Mouse (Mus musculus) midbrain, embryonic 14.5 days (tissue): ENCODE measurements around the gene Actrt3. TPM values are rescaled to one million over a fixed set of nuclear protein-coding genes. Genes with fewer than 3 reads are reported as not detected.

Experiments
- ATAC-seq: fragments of 200-750 bp; cut with Nextera tagmentation; 2 replicates; pipeline ENCODE4 v1.8.0; 2017; ENCODE audit warnings: moderate number of reproducible peaks, moderate library complexity; ENCODE audit not compliant: low FRiP score, low TSS enrichment
- DNase-seq: peaks from one replicate; pipeline ENCODE4 v3.0.0-alpha.2; 2015
- H3K27ac ChIP-seq: fragments of 300-500 bp; sonication (generic); replicated peaks from 2 replicates; pipeline ENCODE4 v1.5.1; 2014; ENCODE audit warnings: mild to moderate bottlenecking, low read depth, low read length, moderate library complexity
- H3K27me3 ChIP-seq: fragments of 300-500 bp; sonication (generic); 2 replicates; pipeline ENCODE4 v1.6.1; 2014; ENCODE audit warnings: low read length, control low read depth, mixed read lengths; ENCODE audit not compliant: control insufficient read depth, insufficient read depth
- H3K36me3 ChIP-seq: fragments of 300-500 bp; sonication (generic); 2 replicates; pipeline ENCODE4 v1.6.1; 2014; ENCODE audit warnings: low read length, control low read depth; ENCODE audit not compliant: control insufficient read depth, insufficient read depth
- H3K4me1 ChIP-seq: fragments of 300-500 bp; sonication (generic); 2 replicates; pipeline ENCODE4 v1.6.1; 2014; ENCODE audit warnings: mild to moderate bottlenecking, antibody characterized with exemption, low read length, control low read depth; ENCODE audit not compliant: control insufficient read depth, insufficient read depth
- H3K4me2 ChIP-seq: fragments of 300-500 bp; sonication (generic); 2 replicates; pipeline ENCODE4 v1.6.1; 2014; ENCODE audit warnings: mild to moderate bottlenecking, low read length, moderate library complexity
- H3K4me3 ChIP-seq: fragments of 300-500 bp; sonication (generic); replicated peaks from 2 replicates; pipeline ENCODE4 v1.5.1; 2014; ENCODE audit warnings: low read depth, low read length
- H3K9ac ChIP-seq: fragments of 300-500 bp; sonication (generic); replicated peaks from 2 replicates; pipeline ENCODE4 v1.6.1; 2014; ENCODE audit warnings: mild to moderate bottlenecking, low read length, moderate library complexity
- H3K9me3 ChIP-seq: fragments of 300-500 bp; sonication (generic); 2 replicates; pipeline ENCODE4 v1.6.1; 2016; ENCODE audit warnings: low read length, control low read depth, mixed read lengths; ENCODE audit not compliant: control insufficient read depth
- WGBS: fragments of 180-500 bp; shearing (Covaris S2); extraction: QIAGEN DNeasy Blood & Tissue Kit; methylation state at CpG from one replicate; pipeline ENCODE4 v1.1.7; 2014; 5-methylcytosine and 5-hydroxymethylcytosine counted together
- polyA plus RNA-seq: library from polyadenylated mRNA; unstranded; fragments of >200 nt; fragmentation: Nextera tagmentation; extraction: Ambion mirVana; gene quantifications from 2 replicates; pipeline ENCODE4 v1.2.1, GENCODE M21; 2014

Actrt3 gene
- polyA plus RNA-seq, 1 experiment from 2014 or later: 0.38 TPM

DNA sequence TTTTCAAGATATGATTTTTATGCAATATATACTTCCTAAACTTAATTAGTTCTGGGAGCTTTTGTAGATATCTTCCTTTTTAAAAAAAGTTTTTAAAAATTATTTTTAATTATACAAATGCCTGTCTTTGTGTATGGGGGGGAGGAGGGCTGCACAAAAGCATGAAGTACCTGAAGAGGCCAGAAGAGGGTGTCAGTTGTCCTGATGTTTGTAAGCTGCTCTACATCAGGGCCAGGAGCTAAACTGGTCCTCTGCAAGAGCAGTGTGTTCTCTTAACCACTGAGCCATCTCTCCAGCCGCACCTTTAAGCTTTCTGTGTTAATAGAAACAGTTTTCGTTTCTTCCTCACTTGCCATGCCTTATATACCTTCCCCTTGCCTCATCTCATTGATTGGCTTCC is 49.5 kb downstream of the Actrt3 start:
- Histone ChIP-seq H3K27ac (no peak overlapping the region), H3K9me3 (no peaks in the 10 kb centered on the region), H3K27me3 (no peaks in the 10 kb centered on the region), H3K9ac (no peak overlapping the region), H3K4me2 (no peak overlapping the region), H3K4me1 (no peaks in the 10 kb centered on the region), H3K4me3 (no peak overlapping the region), H3K36me3 (no peaks in the 10 kb centered on the region)
- DNase-seq: no peak
- 52% methylated on average over 2 of the region's 2 CpGs for WGBS
- no peak for ATAC-seq

DNA sequence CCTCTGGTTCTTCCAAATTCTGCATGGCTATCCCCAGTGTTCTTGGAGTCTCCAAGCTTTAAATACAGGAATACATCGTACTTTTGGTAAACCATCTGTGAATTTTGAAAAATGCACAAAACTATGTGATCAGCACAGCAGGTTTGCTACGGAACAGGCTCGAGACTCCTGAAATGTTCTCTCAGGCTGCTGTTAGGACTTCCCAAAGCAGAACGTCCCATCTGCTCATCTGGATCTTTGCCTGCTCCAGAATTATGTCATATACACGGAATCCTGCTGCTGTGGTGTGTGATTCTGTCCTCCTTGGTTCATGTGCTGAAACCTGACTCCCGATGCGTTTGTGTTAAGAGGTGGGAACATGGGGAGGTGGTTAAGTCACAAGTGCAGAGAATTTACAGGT is 50.8 kb downstream of the Actrt3 start:
- Histone ChIP-seq H3K4me3 (no peak overlapping the region), H3K27me3 (no peaks in the 10 kb centered on the region), H3K9ac (no peak overlapping the region), H3K4me1 (no peaks in the 10 kb centered on the region), H3K9me3 (no peaks in the 10 kb centered on the region), H3K4me2 (no peak overlapping the region), H3K27ac (no peak overlapping the region), H3K36me3 (no peaks in the 10 kb centered on the region)
- DNase-seq (no peak), ATAC-seq (no peak)
- WGBS: 88% methylated on average over 7 of the region's 7 CpGs

DNA sequence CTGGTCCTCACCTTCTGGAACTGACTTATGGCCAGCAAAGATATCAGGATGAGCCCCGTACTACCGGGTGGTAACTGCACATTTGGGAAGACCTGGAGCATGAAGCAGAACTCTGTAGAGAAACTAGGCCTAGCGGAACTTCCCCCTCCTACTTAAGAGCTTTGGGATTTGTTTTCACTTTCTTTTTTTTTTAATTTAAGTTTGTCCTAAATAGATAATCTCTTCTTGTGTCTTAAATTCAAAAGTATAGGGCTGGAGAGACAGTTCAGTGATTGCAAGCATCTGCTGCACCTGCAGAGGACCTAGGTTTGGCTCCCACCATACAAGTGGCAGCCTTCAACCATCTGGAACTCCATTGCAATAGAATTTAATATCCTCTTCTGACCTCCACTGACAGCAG is 51.8 kb downstream of the Actrt3 start, which contains the start of gene Mecom:
TSS of gene Mecom (minus strand) at position 101 of the 400 bp plus-strand sequence.
- Histone ChIP-seq H3K4me3 (no peak within 1 kb of the TSS), H3K36me3 (no peaks in the 10 kb centered on the region), H3K4me2 (no peak within 1 kb of the TSS), H3K27me3 (no peaks in the 10 kb centered on the region), H3K27ac (no peak within 1 kb of the TSS), H3K9ac (no peak within 1 kb of the TSS), H3K9me3 (no peaks in the 10 kb centered on the region), H3K4me1 (no peaks in the 10 kb centered on the region)
- 84% methylated on average over 3 of the region's 3 CpGs for WGBS
- ATAC-seq (no peak), DNase-seq (no peak)

Other genes with a start within 250 kb of the Actrt3 start
- 4.6 and 10.1 TPM in 2 replicates for gene Mecom, start 51.9 kb downstream of the Actrt3 start, polyA plus RNA-seq
- 32.8 and 41.8 TPM in 2 replicates for gene Mynn, start 2.1 kb upstream of the Actrt3 start, polyA plus RNA-seq
- not detected in 2 replicates for gene Lrriq4, start 44.6 kb upstream of the Actrt3 start, polyA plus RNA-seq
- gene Lrrc34, start 47.9 kb upstream of the Actrt3 start, polyA plus RNA-seq: 0.82 and 1.1 TPM in 2 replicates
- gene Lrrc31, start 99.9 kb upstream of the Actrt3 start, polyA plus RNA-seq: not detected in 2 replicates
- gene Samd7, start 146.4 kb upstream of the Actrt3 start, polyA plus RNA-seq: 0.19 TPM in 1 of 2 replicates, not detected in the other
- gene Sec62, start 192.9 kb upstream of the Actrt3 start, polyA plus RNA-seq: 102 and 110 TPM in 2 replicates